Mouse (Mus musculus) G1E (cell line): Measurements from ENCODE around the gene Hist1h2bh.
"Not testable (repeated sequence)": the region's sequence is repeated elsewhere in the genome, so short reads cannot be mapped to it uniquely, and the experiment has no call there.

Source experiments
- CTCF ChIP-seq: IDR thresholded peaks from 2 replicates; pipeline ENCODE4 v1.5.1; 2012; ENCODE audit warnings: low read depth, low read length, inconsistent platforms, mixed read lengths
- GATA1 ChIP-seq: IDR thresholded peaks from 2 replicates; pipeline ENCODE4 v1.6.1; 2012; ENCODE audit warnings: borderline replicate concordance, low read length, inconsistent platforms, mixed read lengths
- GATA2 ChIP-seq: IDR thresholded peaks from 2 replicates; pipeline ENCODE4 v1.6.1; 2012; ENCODE audit warnings: low read depth, low read length, inconsistent platforms, borderline replicate concordance
- POLR2AphosphoS5 ChIP-seq: IDR thresholded peaks from 2 replicates; pipeline ENCODE4 v1.6.1; 2012; ENCODE audit warnings: low read depth, low read length, inconsistent platforms; ENCODE audit not compliant: insufficient replicate concordance
- TAL1 ChIP-seq: conservative IDR thresholded peaks from 2 replicates; pipeline ENCODE4 v1.6.1; 2012; ENCODE audit warnings: low read depth, low read length, inconsistent platforms, mixed read lengths

DNA sequence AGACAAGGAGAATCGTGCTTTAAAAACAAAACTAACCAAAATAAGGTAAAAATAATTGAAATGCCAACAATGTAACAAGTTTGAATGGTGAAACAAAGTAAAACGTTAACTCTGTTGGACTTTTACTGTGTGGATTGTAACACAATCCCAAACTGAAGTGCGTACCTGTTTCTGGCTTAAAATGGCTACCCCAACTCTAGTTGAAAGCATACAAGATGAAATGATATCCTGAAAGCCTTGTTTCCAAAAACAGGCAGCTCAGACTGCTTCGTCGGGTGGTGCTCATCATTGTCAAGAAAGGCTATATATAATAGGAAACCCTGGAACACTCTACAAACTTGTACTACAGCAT is 18.3 kb upstream of the Hist1h2bh start:
- TF ChIP-seq CTCF, POLR2AphosphoS5, GATA2, GATA1, TAL1: not testable (repeated sequence)
